Mouse (Mus musculus): ENCODE data around the gene Gm20388. TPM values are rescaled to one million over a fixed set of nuclear protein-coding genes. Genes with fewer than 3 reads are reported as not detected.

Gene Gm20388
- total RNA-seq, 2 experiments from 2014 or later: 18.5 to 23.8 TPM

DNA sequence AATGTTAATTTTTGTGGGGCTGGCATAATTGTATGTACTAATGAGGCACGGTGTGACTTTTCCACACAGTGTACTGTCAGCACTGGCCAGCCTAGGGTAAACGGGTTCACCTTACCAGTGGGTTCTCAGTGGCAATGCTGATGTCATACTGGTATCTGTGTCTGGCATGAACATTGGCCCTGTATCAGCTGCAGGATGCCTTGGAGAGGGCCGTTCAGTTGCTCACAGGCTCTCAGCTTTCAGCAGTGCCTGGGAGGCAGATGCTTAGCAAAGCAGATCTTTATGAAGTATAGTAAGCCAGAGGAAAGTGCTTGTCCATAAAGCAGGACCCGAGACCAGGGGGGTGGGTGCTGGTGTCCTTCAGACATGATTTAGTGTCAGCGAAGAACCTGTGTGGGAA, 2055.5 kb downstream of the Gm20388 start:
- ATAC-seq (replicated peaks; ENCODE audit: poor library complexity, severe bottlenecking): no peak

DNA sequence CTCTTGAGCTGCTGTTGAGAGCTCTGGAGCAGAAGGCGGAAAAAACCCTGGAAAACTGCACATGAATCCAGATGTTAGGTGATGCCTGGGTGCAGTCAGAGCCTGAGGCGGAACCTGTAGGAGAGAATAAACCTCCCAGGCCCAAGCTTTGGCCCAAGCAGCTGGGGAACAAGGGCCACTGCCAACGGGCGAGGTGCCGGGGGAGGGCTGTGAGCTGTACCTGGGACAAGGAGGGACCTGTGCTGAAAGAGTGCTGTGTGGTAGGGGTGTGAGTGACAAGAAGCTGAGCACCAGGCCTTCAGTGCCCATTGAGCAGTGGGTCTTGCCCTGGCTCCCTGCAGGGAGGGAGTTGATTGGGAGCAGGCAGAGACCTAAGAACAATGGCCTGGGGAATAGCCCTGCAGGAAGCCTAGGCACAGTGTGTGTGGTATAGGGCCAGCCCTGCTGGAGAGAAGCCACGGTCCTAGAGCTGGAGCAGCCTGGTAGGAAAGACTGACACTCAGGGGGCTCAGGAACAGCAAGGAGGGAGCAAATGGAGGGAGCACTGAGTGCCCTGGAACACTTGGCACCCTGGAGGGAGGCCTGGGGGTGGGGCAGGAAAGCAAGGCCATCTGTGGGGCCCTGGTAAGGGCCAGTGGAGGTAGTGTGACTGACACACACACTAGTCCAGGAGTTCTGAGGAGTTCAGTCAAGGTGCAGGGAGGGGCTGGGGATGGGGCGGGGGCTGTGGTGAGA, 2056.2 kb downstream of the Gm20388 start:
- ATAC-seq (replicated peaks; ENCODE audit: poor library complexity, severe bottlenecking): no peak

GRCm38 (mm10) chr8:121967977-121968376, 2057.3 kb downstream of the Gm20388 start:
- no peak for ATAC-seq (replicated peaks; ENCODE audit: poor library complexity, severe bottlenecking)

- ATAC-seq (replicated peaks; ENCODE audit: poor library complexity, severe bottlenecking): no peak
Observed at GRCm38 (mm10) chr8:121968542-121968941, 2057.9 kb downstream of the Gm20388 start.

GRCm38 (mm10) chr8:121970225-121970624, 2059.6 kb downstream of the Gm20388 start:
- no peak for ATAC-seq (replicated peaks; ENCODE audit: poor library complexity, severe bottlenecking)

DNA sequence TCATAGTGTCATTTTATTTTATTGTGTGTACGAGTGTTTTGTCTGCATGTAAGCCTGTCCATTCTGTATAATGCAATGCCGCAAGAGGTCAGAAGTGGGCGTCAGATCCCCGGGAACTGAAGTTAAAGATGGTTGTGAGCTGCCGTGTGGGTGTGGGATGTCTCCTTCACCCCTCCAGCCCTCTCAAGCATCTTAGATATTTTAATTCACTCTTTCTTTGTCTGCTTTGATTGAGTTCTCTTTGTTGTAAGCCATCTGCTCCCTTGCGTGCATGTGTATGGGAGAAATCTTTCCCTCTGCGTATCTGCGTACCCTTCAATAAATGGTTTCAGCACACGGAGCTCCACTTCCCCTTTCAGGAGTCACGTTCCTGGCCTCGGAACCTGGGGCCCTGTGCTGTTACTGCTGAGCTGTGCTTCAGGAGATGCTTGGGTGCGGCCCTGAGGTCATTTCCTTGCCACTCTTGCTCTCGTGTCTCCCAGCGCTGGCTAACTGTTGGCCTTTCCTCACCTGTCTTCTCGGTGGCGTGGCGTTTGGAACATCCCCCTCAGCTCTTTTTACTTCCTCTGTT, 2060.9 kb downstream of the Gm20388 start:
- ATAC-seq (replicated peaks; ENCODE audit: poor library complexity, severe bottlenecking): peak; percentile 74

DNA sequence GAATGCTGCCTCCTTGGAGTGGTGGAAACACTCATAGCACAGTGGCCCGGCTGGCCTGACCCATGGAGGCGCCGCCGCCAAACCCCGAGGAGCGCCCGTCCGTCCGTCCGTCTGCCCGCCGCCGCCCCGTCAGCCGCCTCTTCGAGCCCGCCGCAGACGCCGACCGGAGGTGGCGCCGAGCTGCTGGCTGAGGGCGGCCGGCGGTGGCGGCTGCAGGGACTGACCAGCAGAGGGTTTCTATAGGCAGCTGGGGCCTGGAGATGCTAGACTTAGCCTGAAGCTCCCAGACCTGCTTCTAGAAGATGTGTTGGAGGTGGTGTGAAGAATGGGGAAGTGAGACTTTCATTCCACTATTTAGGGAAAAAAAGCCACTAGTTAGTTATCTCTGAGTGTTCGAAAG, 2063.3 kb downstream of the Gm20388 start:
- peak; percentile 72 for ATAC-seq (replicated peaks; ENCODE audit: poor library complexity, severe bottlenecking)

DNA sequence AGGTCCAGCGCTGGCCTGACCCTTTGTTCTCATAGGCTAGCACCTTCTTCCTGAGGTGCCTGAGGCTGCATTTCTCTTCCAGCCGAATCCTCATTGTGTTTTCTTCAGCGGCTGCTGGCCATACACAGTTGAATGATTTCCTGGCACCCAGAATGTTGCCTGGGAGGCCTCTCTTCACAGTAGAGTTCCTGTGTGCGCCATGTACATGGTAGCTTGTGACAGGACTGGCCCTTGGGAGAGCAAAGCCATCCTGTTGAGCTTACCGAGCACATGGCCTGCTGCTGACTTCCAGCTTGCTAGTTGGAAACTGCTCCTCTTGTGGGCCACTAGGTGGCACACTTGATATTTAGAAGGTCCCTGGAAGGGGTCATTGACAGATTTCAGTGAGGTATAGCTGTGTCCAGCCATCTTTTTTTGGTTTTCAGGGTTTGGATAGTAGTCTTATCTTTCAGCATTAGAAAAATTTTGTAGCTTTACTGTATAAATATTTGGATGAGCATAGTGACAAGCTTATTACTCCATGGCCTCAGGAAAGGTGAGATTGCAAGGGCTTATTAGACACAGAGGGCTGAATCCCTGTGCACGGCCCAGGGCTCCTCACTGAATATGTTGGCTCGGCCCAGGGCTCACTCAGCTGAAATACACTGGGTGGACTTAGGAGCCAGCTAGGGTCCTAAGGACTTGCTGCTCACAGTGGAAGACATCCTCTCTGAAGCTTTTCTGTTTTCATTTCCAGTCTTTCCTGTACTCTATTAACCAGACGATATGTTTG, 2067.4 kb downstream of the Gm20388 start:
- peak; percentile 63; the same call in 1 of the 2 replicates for ATAC-seq (replicated peaks; ENCODE audit: poor library complexity, severe bottlenecking)

- ATAC-seq (replicated peaks; ENCODE audit: poor library complexity, severe bottlenecking): no peak
Observed at GRCm38 (mm10) chr8:121978670-121979069, 2068.0 kb downstream of the Gm20388 start.

GRCm38 (mm10) chr8:121980792-121981519, 2070.3 kb downstream of the Gm20388 start:
- ATAC-seq (replicated peaks; ENCODE audit: poor library complexity, severe bottlenecking): no peak

GRCm38 (mm10) chr8:121981520-121981895, 2070.9 kb downstream of the Gm20388 start:
- ATAC-seq (replicated peaks; ENCODE audit: poor library complexity, severe bottlenecking): no peak

DNA sequence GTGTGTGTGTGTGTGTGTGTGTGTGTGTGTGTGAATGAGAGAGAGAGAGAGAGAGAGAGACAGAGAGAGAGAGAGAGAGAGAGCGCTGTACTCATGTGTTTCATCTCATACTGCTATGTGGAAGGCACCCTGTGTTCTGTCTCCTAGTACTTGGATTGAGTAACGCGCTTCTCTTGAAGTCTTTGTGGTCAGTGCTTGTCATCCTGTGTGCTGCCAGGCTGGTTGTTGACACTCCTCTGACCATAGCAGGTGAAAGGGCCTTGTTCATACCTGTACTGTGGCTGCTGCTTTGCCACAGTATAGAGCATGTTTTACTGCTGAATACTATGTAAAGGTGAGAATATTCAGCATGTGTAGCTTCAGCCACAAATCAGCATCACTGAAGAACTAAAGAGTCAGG, 2075.0 kb downstream of the Gm20388 start:
- no peak for ATAC-seq (replicated peaks; ENCODE audit: poor library complexity, severe bottlenecking)

DNA sequence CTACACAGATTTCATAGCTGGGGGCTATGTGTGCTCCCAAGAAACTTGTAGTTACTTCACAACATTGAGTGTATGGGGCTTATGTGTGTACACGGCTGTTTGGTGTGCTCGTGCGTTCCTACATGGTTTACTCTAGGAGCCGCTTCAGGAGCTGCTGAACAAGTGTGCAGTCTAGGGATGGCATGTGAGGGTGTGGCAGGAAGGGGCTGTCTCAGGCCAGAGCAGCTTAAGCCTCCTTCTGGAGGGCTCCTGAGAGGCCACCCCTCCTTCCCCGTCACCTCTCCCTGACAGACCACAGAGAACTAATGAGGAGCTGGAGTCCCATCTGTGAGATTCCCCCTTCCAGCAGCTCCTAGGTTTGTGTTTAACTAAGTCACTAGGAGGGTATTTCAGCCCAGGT, 2077.3 kb downstream of the Gm20388 start:
- ATAC-seq (replicated peaks; ENCODE audit: poor library complexity, severe bottlenecking): no peak

- no peak for ATAC-seq (replicated peaks; ENCODE audit: poor library complexity, severe bottlenecking)
Observed at GRCm38 (mm10) chr8:121990506-121991255, 2080.0 kb downstream of the Gm20388 start.

DNA sequence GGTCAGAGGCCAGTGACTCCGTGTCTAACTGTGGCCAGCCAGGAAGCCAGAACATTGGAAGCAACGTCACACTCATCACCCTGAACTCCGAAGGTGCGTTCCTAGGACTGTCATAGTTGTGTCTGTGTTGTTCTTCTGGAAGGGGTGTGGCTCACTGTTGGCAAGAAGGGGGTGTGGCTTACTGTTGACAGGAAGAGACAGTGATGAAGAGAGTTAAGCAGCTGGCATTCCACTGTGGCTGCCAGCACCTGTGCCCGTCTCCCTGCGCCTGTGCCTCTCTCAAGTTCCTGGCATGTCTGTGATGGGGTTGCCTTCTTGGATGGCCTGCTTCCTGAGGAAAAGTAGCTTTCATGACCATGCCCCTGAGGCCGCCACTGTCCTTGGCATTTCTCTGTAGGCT, 2081.0 kb downstream of the Gm20388 start:
- ATAC-seq (replicated peaks; ENCODE audit: poor library complexity, severe bottlenecking): no peak

GRCm38 (mm10) chr8:121992911-121993310, 2082.3 kb downstream of the Gm20388 start:
- ATAC-seq (replicated peaks; ENCODE audit: poor library complexity, severe bottlenecking): no peak

DNA sequence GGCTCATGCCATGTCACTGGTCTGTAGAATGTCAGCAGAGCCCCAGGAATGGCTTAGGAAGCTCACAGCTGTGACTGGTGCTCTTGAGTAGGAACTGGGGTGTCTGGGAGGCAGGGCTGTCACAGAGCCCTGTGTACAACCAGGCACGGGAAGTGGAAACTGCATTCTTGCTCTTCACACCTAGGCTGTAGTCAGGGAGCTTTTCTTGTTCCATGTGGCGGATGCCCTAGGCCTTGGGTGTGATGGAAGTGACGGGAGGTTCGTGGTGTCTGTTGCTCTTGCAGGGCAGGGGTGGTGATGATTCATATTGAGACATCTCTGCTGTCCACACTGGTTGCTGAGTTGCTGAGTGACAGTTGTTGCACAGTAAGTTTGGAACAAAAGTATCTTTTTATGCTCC, 2084.5 kb downstream of the Gm20388 start:
- ATAC-seq (replicated peaks; ENCODE audit: poor library complexity, severe bottlenecking): no peak

GRCm38 (mm10) chr8:121995895-121996294, 2085.3 kb downstream of the Gm20388 start:
- no peak for ATAC-seq (replicated peaks; ENCODE audit: poor library complexity, severe bottlenecking)

- no peak for ATAC-seq (replicated peaks; ENCODE audit: poor library complexity, severe bottlenecking)
Observed at GRCm38 (mm10) chr8:121998631-121999030, 2088.0 kb downstream of the Gm20388 start.

- no peak for ATAC-seq (replicated peaks; ENCODE audit: poor library complexity, severe bottlenecking)
Observed at GRCm38 (mm10) chr8:121999211-121999610, 2088.6 kb downstream of the Gm20388 start.
